Mouse (Mus musculus): ENCODE measurements around the gene Ypel2.

The Ypel2 gene

DNA sequence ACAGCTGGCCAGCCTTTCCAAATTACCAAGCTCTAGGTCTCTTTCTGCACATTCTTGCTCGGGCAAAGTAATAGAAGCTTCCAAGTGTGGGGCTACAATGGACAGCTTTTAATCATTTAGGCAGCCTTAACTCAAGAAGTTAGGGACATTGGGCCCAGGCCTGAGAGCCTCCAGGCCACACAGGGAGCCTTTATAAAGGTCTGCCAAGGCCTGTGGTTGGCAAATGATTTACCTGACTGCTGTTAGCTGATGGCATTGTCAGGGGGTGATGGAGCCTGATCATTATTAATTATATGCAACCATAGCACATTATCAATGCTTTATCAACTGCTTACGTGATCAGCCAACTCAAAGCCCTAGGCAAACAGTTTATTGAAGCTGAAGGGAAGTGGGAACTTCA, 33.2 kb downstream of the Ypel2 start:
- no peak for DNase-seq

GRCm38 (mm10) chr11:86958721-86959675, 34.5 kb downstream of the Ypel2 start:
- DNase-seq = peak; percentile 60

- no peak for DNase-seq
Measured at GRCm38 (mm10) chr11:86958182-86958581, 35.3 kb downstream of the Ypel2 start.

DNA sequence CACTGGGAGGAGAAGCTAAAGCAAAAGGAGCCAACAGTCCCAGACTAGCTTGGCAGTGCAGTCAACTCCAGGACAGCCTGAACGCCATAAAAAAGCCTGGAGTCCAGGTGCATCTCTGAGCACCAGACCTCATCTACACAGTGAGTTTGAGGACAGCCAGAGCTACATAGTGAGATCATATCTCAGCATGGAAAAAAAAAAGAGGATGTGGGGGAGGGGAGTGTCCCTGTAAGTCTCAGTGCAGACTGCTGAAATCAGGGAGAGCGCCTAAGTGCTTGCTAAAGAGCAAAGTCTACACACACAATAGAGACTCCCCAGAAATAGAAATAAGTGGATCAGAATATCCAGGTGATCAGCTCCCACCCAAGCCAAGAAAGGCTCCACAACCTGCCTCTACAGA, 37.1 kb downstream of the Ypel2 start:
- peak; percentile 23 for DNase-seq

DNA sequence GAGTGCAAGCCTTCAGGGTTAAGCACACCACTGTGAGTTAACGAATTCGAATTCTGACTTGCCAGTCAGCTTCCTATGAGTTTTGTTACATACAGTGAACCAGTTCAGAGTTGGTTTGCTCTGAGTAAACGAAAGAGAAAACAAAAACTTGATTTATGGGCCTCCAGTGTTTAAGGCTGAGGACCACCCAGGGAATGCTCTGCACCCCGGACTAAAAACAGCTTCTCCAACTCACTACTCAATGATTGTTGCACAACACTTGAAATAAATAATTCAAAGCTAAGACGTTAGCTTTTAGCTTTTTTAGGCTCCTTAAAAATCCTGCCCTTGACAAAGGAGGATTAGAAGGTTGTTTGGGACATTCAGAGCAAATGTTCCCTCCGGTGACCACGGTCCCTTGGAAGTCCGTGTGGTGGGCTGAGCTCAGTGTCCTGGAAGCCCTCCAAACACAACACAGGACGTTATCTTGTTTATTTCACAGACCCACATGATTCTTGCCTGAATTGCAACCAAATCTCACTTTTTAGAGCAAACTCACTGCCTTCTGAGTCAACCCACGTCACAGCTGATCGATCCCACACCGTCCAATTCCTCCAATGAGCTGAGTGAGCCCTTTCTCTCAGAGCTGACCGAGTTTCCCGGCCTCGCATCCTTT, 38.8 kb downstream of the Ypel2 start:
- DNase-seq = no peak

GRCm38 (mm10) chr11:86953096-86953495, 40.4 kb downstream of the Ypel2 start:
- DNase-seq = no peak

- no peak for DNase-seq
Measured at GRCm38 (mm10) chr11:86952659-86953058, 40.8 kb downstream of the Ypel2 start.

- no peak for DNase-seq
Measured at GRCm38 (mm10) chr11:86951672-86952071, 41.8 kb downstream of the Ypel2 start.

DNA sequence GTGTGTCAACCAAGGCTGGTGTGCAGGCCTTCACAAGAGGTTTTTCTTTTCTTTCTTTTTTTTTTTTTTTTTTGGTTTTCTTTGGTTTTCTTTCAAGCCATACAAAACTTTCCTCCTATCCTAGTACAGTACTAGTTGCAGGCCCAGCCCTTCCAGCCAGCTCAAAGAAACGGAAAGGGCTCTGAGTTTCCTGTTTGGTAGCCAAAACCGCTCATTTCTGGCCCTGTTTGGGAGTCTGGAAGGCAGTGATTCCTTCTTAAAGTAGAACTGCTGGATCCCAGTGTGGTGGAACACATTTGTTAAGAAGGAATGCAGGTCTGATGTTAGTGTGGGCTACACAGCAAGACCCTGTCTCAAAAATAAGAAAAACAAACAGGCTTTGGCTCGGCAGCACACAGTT, 43.0 kb downstream of the Ypel2 start:
- DNase-seq = no peak

- DNase-seq = no peak
Measured at GRCm38 (mm10) chr11:86949951-86950441, 43.5 kb downstream of the Ypel2 start.

DNA sequence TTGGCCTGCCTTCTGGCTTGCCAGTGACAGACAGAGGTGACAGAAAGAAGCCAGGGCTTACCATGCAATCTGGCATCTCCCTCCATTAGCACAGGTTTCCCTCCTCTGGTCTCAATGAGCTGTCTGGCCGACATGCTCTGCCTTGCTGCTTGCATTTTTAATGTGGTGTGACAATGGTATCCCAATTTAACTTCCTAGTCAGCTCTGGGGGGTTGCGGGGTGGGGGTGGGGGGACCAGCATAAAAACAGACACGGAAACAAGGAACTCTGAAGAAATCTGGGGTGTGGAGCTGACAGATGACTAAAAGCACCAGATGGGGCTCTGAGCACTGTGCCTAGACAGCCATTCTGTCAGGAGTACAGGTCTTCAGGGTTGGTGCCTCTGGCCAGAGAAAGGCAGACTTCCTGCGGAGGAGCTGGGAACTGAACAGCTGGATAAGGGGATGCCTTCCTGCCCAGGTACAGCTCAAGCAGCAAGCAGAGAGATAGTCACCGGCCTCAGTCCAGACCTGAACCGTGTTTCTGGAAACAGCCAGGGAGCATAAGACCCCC, 46.8 kb downstream of the Ypel2 start:
- no peak for DNase-seq

DNA sequence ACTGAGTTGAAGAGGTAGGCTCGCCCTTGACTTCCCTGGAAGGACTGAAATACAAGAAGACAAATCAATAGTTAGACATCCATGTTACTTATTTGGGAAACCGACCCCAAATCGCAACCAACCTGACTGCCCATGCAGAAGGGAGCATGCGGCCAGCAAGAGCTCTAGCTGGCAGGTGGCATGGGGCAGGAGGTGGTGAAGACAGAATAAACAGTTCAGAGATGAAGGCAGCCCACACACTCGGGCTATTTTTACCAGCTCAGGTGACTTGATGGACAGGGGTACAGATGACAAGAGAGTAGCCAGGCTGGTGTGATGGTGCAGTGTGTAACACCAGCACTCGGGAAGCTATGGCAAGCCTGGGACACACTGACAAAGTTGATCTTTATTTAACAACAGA, 47.6 kb downstream of the Ypel2 start:
- no peak for DNase-seq

DNA sequence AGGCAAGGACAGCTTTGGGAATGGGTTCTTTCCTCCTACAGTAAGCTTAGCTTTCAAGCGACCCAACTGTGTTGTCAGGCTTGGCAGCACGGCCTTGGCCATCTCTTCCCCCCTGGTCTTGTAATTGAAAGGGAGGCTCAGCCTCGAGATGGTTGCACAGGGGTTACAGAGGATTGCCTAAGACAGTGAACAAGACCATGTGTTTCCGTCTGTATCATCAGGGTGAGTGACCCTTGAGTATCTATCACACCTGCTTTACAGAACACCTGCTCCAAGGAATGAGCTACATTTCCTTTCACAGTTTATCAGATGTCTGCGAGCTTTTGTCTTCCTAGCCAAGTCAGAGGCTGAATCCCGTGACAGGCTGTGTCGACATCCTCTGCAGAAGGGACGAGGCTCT, 48.4 kb downstream of the Ypel2 start:
- no peak for DNase-seq

GRCm38 (mm10) chr11:86944539-86944938, 49.0 kb downstream of the Ypel2 start:
- no peak for DNase-seq

- DNase-seq = no peak
Measured at GRCm38 (mm10) chr11:86941904-86942303, 51.6 kb downstream of the Ypel2 start.

DNA sequence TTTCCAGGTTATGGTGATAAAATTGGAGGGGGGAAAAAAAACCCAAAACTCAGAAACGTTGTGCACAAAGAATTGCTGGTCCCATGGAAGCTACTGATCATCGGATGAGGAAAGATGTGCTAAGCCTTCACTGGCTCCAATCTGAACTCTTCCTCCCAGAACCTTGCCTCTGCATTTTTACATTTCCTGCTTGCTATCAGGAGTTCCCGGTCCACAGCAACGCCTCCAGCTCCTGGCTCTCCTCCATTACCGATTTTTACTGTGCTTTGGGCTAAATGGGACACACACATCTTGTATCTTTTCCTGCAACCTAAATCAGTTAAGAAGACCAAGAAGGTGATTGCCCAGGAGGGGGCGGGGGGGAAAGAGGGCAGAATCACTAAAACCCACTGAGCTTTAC, 54.0 kb downstream of the Ypel2 start:
- DNase-seq = no peak

DNA sequence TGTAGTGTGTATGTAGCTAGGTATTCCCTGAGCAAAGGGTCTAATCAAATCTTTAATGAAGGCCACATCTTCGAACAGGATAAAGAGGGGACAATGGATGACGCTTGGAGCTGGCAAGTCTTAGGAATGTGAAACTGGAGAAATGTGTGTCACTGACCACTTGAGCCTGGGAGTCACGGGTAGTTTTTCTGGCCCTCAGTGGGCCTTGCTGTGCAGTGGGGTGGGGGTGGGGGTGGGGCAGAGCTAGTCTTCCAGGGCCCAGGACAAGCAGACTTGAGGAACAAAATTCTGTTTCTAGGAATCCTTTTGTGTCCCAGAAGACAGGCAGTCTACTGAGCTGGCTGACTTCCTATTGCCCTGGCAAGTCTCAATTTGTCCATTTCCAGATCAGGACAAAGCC, 55.0 kb downstream of the Ypel2 start:
- no peak for DNase-seq

- no peak for DNase-seq
Measured at GRCm38 (mm10) chr11:86938108-86938507, 55.4 kb downstream of the Ypel2 start.

DNA sequence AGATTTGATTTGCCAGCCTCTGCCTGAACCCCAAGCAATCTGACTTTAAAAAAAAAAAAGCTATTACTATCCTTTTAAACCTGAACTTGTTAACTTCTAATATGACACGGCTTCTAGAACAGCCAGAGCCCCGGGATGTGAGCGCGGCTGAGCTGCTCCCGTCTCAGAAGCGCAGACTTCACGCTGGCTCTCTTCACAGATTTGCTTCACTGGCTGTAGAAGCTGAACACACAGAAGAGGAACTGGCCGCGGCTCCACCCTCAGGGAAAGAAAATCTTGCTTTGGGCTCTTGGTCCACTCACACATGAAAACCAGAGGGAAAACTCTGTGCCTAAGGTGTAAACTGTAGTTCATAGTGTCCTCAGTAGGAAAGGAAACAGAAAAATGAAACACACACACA, 56.6 kb downstream of the Ypel2 start:
- no peak for DNase-seq

DNA sequence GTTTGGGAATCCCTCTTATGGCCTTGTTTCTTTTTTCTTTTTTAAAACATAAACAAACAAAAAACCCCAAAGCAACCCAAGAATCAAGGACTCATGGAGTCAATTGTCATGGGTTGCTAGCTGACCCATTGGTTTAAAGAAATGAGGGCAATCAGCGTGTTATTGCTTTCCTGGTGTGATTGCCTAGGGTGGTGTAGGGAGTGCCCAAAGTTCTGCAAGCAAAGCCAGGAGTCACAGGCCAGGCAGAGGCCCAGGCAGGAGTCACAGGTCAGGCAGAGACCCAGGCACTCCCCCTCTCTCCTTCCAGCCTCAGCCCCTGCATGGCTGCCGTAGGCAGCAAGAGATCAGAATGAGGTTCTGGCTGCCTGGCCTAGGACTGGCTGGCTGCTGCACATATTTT, 58.6 kb downstream of the Ypel2 start:
- DNase-seq = peak; percentile 13

DNA sequence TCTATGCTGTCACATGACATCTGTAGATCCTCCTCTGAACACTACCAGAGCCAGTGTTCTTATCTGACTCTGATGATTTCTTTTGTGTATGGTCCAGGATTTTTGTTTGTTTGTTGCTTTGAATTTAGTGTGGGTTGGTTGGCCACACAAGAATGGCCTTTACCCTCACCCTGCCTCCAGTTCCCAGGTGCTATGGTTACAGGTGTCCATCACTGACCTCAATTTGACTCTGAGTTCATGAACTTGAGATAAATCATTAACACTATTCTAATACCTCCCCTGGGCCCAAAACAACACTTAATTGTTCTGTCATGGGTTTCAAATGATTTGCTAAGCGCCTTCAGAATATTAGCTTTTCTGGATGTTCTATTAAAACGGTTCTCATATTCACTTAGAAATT, 61.3 kb downstream of the Ypel2 start:
- no peak for DNase-seq

DNA sequence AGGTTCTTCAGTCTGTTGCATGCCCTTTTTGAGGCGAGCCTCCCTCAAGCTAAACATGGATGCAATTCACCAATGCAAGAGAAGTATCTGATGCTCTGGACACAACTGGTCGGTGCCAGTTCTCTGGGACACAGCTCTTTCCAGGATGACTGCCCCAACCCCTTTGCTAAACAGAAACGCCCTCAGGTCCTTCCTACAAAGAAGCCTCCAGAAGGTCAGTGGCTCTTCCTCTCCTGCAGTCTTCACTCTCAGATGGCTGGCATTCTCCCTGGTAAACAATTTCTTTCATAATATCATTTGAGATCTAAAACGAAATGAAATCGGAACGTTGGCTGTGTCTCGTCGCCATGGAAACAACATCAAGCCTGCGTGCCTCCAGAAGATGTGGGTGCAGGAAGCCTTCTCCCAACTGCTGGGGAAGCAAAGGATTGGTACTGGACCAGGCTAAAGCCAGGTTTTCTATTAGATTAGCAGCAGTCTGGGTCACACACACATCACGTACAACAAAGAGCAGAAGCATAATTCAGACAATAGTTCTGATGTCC, 62.8 kb downstream of the Ypel2 start:
- DNase-seq = no peak

GRCm38 (mm10) chr11:86929985-86930384, 63.5 kb downstream of the Ypel2 start:
- no peak for DNase-seq

GRCm38 (mm10) chr11:86929531-86929930, 64.0 kb downstream of the Ypel2 start:
- no peak for DNase-seq

All from thymus, postnatal 14 days (tissue).